Mouse (Mus musculus) cerebellum, adult (tissue): ENCODE data around the gene Gm29094.
"Not testable (repeated sequence)": the region's sequence is repeated elsewhere in the genome, so short reads cannot be mapped to it uniquely, and the experiment has no call there.

Experiments used
- ATAC-seq: cut with Nextera tagmentation; 2 replicates; pipeline ENCODE4 v1.9.2; 2017; ENCODE audit warnings: mild to moderate bottlenecking, moderate library complexity, mixed read lengths; ENCODE audit not compliant: insufficient number of reproducible peaks, low FRiP score, low TSS enrichment

Gene Gm29094

DNA sequence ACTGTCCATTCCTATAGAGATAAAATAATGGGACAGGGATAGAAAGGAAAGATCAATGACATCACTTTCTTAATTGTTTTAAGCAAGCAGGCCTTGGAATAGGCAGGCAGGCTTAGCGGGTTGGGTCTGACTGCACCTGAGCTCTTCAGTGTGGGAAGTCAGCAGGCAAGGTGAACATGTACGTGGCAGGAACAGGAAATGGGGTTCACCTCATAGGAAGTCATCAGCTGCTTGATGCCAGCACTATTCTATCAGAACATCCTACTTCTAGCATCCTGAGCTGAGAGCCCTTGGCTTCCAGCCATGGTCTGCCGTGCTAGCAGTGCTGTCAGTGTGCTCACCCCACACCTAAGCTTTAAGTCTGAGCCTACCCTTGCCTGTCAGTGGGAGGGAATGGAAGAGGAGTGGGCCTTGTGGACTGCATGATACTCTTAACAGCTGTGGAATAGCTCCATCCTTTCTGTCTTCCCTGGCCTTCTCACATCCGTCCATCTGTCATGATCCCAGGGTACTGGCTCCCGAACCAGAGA, 39.9 kb downstream of the Gm29094 start:
- not testable (repeated sequence) for ATAC-seq

DNA sequence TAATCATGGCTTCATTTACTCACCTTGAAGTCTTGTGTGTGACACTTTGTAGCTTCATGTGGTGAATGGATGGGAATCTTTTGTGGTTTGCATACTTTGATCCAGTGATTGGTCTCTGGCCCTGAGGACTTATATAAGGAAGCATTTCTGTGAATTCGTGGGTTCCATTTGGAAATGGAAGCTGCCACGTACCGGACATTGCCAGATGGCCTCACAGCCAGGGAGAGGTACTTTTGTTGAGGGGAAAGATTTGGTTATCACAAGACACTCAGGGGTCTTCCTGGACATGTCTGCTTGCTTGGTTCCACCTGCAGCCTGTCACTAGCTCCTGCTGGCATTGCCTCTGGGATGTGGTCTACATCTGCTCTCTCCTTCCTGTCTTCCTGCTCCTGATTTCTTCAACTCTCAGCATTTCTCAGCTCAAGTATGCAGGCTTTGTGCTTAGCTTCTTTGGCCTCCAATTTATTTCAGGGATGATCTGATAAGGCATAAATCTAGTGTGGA, 41.4 kb downstream of the Gm29094 start:
- 0 out of 2 replicates have a peak, but pooled peaks have one; percentile 20 for ATAC-seq

GRCm38 (mm10) chr9:89253400-89253799, 54.2 kb downstream of the Gm29094 start:
- ATAC-seq, result no peak

GRCm38 (mm10) chr9:89256556-89257335, 57.6 kb downstream of the Gm29094 start:
- ATAC-seq, result no peak

DNA sequence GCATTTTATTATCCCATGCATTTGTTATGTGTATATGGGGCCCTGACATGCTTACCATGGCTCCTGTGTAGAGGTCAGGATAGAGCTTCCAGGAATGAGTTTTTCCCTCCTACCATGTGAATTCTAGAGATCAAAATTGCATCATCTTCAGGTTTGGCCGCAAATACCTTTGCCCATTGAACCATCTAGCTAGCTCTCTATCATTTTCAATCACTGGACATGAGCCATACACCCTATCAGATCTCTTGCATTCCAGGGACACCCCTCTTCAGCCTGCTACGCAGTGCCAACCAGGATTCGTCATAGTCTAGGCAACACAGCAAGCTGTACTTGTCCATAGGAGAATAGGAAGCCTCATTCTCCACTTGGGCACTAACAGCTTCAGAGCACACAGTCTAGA, 64.8 kb downstream of the Gm29094 start:
- no peak for ATAC-seq

GRCm38 (mm10) chr9:89264571-89264970, 65.4 kb downstream of the Gm29094 start:
- no peak for ATAC-seq
